Mouse (Mus musculus): ENCODE measurements around the gene Gm45799. TPM values are rescaled to one million over a fixed set of nuclear protein-coding genes. Genes with fewer than 3 reads are reported as not detected.

Gm45799 gene
- polyA plus RNA-seq, 1 experiment from 2014 or later = 7.7 TPM

DNA sequence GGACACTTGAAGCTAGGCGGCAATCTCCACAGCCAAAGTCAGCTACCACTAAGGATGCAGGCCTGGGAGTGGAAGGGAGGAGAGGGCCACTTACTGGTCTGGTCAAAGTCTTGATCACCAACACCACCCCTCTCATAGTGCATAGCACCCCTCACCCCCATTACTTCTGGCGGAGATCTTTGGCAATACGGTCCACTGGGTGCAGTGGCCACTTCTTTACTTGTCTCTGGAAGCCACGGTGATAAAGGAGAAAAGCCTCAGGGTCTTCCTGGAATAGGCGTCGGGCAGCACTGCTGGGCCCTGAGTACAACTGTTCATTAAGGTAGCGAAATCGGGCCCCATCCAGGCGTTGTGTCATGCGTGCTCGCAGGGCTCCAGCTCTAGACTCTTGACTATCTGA lies 93.5 kb downstream of the Gm45799 start:
- WGBS = 94% methylated on average over 11 of the region's 11 CpGs
- no peak overlapping the region for H3K27ac ChIP-seq
- no peak overlapping the region for H3K9ac ChIP-seq
- H3K9me3 ChIP-seq (replicated peaks) = no peaks in the 10 kb centered on the region
- peaks cover 54% of the 10 kb centered on the region for H3K36me3 ChIP-seq (ENCODE audit: poor library complexity, severe bottlenecking)
- ATAC-seq = no peak
- H3K4me1 ChIP-seq = peaks cover 36% of the 10 kb centered on the region
- H3K27me3 ChIP-seq = no peaks in the 10 kb centered on the region
- H3K4me2 ChIP-seq = no peak overlapping the region
- H3K4me3 ChIP-seq = no peak overlapping the region

Other genes with a start within 250 kb of the Gm45799 start
- gene Fam160a2, start 240.5 kb upstream of the Gm45799 start, polyA plus RNA-seq (2015; fragmentation: Nextera tagmentation; extraction: Ambion mirVana) = 44.9 and 45.5 TPM in 2 replicates
- not detected in 2 replicates for gene Cnga4, start 236.0 kb upstream of the Gm45799 start, polyA plus RNA-seq (2015; fragmentation: Nextera tagmentation; extraction: Ambion mirVana)
- gene Cckbr, start 214.8 kb upstream of the Gm45799 start, polyA plus RNA-seq (2015; fragmentation: Nextera tagmentation; extraction: Ambion mirVana) = 0.21 and 0.57 TPM in 2 replicates
- 18.2 and 19.7 TPM in 2 replicates for gene Cavin3, start 158.3 kb upstream of the Gm45799 start, polyA plus RNA-seq (2015; fragmentation: Nextera tagmentation; extraction: Ambion mirVana)
- 48.5 and 53.9 TPM in 2 replicates for gene Smpd1, start 86.2 kb upstream of the Gm45799 start, polyA plus RNA-seq (2015; fragmentation: Nextera tagmentation; extraction: Ambion mirVana)
- 186 and 199 TPM in 2 replicates for gene Apbb1, start 58.9 kb upstream of the Gm45799 start, polyA plus RNA-seq (2015; fragmentation: Nextera tagmentation; extraction: Ambion mirVana)
- gene Hpx, start 40.4 kb upstream of the Gm45799 start, polyA plus RNA-seq (2015; fragmentation: Nextera tagmentation; extraction: Ambion mirVana) = 0.26 TPM in 1 of 2 replicates, not detected in the other
- gene Trim3, start 7.0 kb upstream of the Gm45799 start, polyA plus RNA-seq (2015; fragmentation: Nextera tagmentation; extraction: Ambion mirVana) = 45.0 and 51.6 TPM in 2 replicates
- 154 and 163 TPM in 2 replicates for gene Timm10b, start 496 bp upstream of the Gm45799 start, polyA plus RNA-seq (2015; fragmentation: Nextera tagmentation; extraction: Ambion mirVana)
- gene Arfip2, start 136 bp upstream of the Gm45799 start, polyA plus RNA-seq (2015; fragmentation: Nextera tagmentation; extraction: Ambion mirVana) = 76.1 and 76.4 TPM in 2 replicates
- 0.98 and 1.0 TPM in 2 replicates for gene Dnhd1, start 10.3 kb downstream of the Gm45799 start, polyA plus RNA-seq (2015; fragmentation: Nextera tagmentation; extraction: Ambion mirVana)
- 179 and 185 TPM in 2 replicates for gene Ilk, start 96.0 kb downstream of the Gm45799 start, polyA plus RNA-seq (2015; fragmentation: Nextera tagmentation; extraction: Ambion mirVana)
- 31.2 and 35.4 TPM in 2 replicates for gene Rrp8, start 96.8 kb downstream of the Gm45799 start, polyA plus RNA-seq (2015; fragmentation: Nextera tagmentation; extraction: Ambion mirVana)
- gene Taf10, start 103.8 kb downstream of the Gm45799 start, polyA plus RNA-seq (2015; fragmentation: Nextera tagmentation; extraction: Ambion mirVana) = 137 and 141 TPM in 2 replicates
- 29.5 and 36.8 TPM in 2 replicates for gene Tpp1, start 111.7 kb downstream of the Gm45799 start, polyA plus RNA-seq (2015; fragmentation: Nextera tagmentation; extraction: Ambion mirVana)
- gene Dchs1, start 147.1 kb downstream of the Gm45799 start, polyA plus RNA-seq (2015; fragmentation: Nextera tagmentation; extraction: Ambion mirVana) = 16.5 and 18.8 TPM in 2 replicates
- 244 and 255 TPM in 2 replicates for gene Mrpl17, start 170.5 kb downstream of the Gm45799 start, polyA plus RNA-seq (2015; fragmentation: Nextera tagmentation; extraction: Ambion mirVana)